Mouse (Mus musculus) G1E (cell line): ENCODE results near the gene Ugt1a7c.

ENCODE experiments used
- CTCF ChIP-seq: IDR thresholded peaks from 2 replicates; pipeline ENCODE4 v1.5.1; 2012; ENCODE audit warnings: low read depth, low read length, inconsistent platforms, mixed read lengths
- GATA1 ChIP-seq: IDR thresholded peaks from 2 replicates; pipeline ENCODE4 v1.6.1; 2012; ENCODE audit warnings: borderline replicate concordance, low read length, inconsistent platforms, mixed read lengths
- TAL1 ChIP-seq: conservative IDR thresholded peaks from 2 replicates; pipeline ENCODE4 v1.6.1; 2012; ENCODE audit warnings: low read depth, low read length, inconsistent platforms, mixed read lengths

- no peak for TF ChIP-seq TAL1
- no peak for TF ChIP-seq CTCF
- TF ChIP-seq GATA1 = no peak
Observed at GRCm38 (mm10) chr1:88192136-88192535, 97.3 kb downstream of the Ugt1a7c start.
